Mouse (Mus musculus): ENCODE measurements around the gene Vps4b. TPM values are rescaled to one million over a fixed set of nuclear protein-coding genes. Genes with fewer than 3 reads are reported as not detected.
"Not testable (repeated sequence)": the region's sequence is repeated elsewhere in the genome, so short reads cannot be mapped to it uniquely, and the experiment has no call there.

Vps4b gene
- polyA plus RNA-seq, 1 experiment from 2014 or later, result 44.0 TPM

GRCm38 (mm10) chr1:106739810-106740209 lies 56.7 kb downstream of the Vps4b start:
- Histone ChIP-seq H3K36me3 (ENCODE audit: control insufficient read depth, insufficient read depth, low read length) (peaks cover 20% of the 10 kb centered on the region), H3K4me2 (ENCODE audit: low read length) (no peak overlapping the region), H3K9ac (ENCODE audit: low read length) (no peak overlapping the region), H3K27me3 (replicated peaks; ENCODE audit: control insufficient read depth, insufficient read depth, low read length) (no peaks in the 10 kb centered on the region), H3K4me3 (ENCODE audit: low read depth, low read length) (no peak overlapping the region), H3K9me3 (replicated peaks; ENCODE audit: control insufficient read depth, low read length) (no peaks in the 10 kb centered on the region), H3K27ac (ENCODE audit: low read depth, low read length) (no peak overlapping the region), H3K4me1 (ENCODE audit: control insufficient read depth, insufficient read depth, low read length) (no peaks in the 10 kb centered on the region)
- WGBS, result 93% methylated on average over 5 of the region's 5 CpGs
- DNase-seq (ENCODE audit: low spot score), result no peak
- ATAC-seq, result no peak

- Histone ChIP-seq H3K4me1 (ENCODE audit: control insufficient read depth, insufficient read depth, low read length) (no peaks in the 10 kb centered on the region), H3K9me3 (replicated peaks; ENCODE audit: control insufficient read depth, low read length) (no peaks in the 10 kb centered on the region), H3K4me2 (ENCODE audit: low read length) (no peak overlapping the region), H3K27me3 (replicated peaks; ENCODE audit: control insufficient read depth, insufficient read depth, low read length) (no peaks in the 10 kb centered on the region), H3K9ac (ENCODE audit: low read length) (no peak overlapping the region), H3K36me3 (ENCODE audit: control insufficient read depth, insufficient read depth, low read length) (peaks cover 25% of the 10 kb centered on the region), H3K4me3 (ENCODE audit: low read depth, low read length) (no peak overlapping the region), H3K27ac (ENCODE audit: low read depth, low read length) (no peak overlapping the region)
- 83% methylated on average over 3 of the region's 3 CpGs for WGBS
- no peak for DNase-seq (ENCODE audit: low spot score)
- no peak for ATAC-seq
Observed at GRCm38 (mm10) chr1:106738092-106738491, 58.4 kb downstream of the Vps4b start.

- Histone ChIP-seq H3K9ac (ENCODE audit: low read length) (no peak overlapping the region), H3K36me3 (ENCODE audit: control insufficient read depth, insufficient read depth, low read length) (peaks cover 19% of the 10 kb centered on the region; the same call in 1 of the 2 replicates), H3K27me3 (replicated peaks; ENCODE audit: control insufficient read depth, insufficient read depth, low read length) (no peaks in the 10 kb centered on the region), H3K4me1 (ENCODE audit: control insufficient read depth, insufficient read depth, low read length) (no peaks in the 10 kb centered on the region), H3K9me3 (replicated peaks; ENCODE audit: control insufficient read depth, low read length) (no peaks in the 10 kb centered on the region), H3K4me2 (ENCODE audit: low read length) (no peak overlapping the region), H3K4me3 (ENCODE audit: low read depth, low read length) (no peak overlapping the region), H3K27ac (ENCODE audit: low read depth, low read length) (no peak overlapping the region)
- WGBS, result 90% methylated on average over 8 of the region's 8 CpGs
- ATAC-seq (no peak), DNase-seq (ENCODE audit: low spot score) (no peak)
Observed at GRCm38 (mm10) chr1:106736211-106736610, 60.3 kb downstream of the Vps4b start.

- peak; percentile 68 for DNase-seq (ENCODE audit: low spot score)
- H3K36me3 ChIP-seq (ENCODE audit: control insufficient read depth, insufficient read depth, low read length), result peaks cover 16% of the 10 kb centered on the region; the same call in 1 of the 2 replicates
- H3K27me3 ChIP-seq (replicated peaks; ENCODE audit: control insufficient read depth, insufficient read depth, low read length), result no peaks in the 10 kb centered on the region
- H3K9ac ChIP-seq (ENCODE audit: low read length), result no peak overlapping the region
- no peaks in the 10 kb centered on the region for H3K9me3 ChIP-seq (replicated peaks; ENCODE audit: control insufficient read depth, low read length)
- peak; percentile 44; the same call in 1 of the 2 replicates for ATAC-seq
- H3K4me1 ChIP-seq (ENCODE audit: control insufficient read depth, insufficient read depth, low read length), result no peaks in the 10 kb centered on the region
- no peak overlapping the region for H3K4me3 ChIP-seq (ENCODE audit: low read depth, low read length)
- H3K27ac ChIP-seq (ENCODE audit: low read depth, low read length), result no peak overlapping the region
- no peak overlapping the region for H3K4me2 ChIP-seq (ENCODE audit: low read length)
- 59% methylated on average over 2 of the region's 2 CpGs for WGBS
Observed at GRCm38 (mm10) chr1:106735586-106735985, 60.9 kb downstream of the Vps4b start.

- Histone ChIP-seq H3K9me3 (replicated peaks; ENCODE audit: control insufficient read depth, low read length) (no peaks in the 10 kb centered on the region), H3K4me3 (ENCODE audit: low read depth, low read length) (no peak overlapping the region), H3K4me2 (ENCODE audit: low read length) (no peak overlapping the region), H3K27ac (ENCODE audit: low read depth, low read length) (no peak overlapping the region), H3K36me3 (ENCODE audit: control insufficient read depth, insufficient read depth, low read length) (no peaks in the 10 kb centered on the region), H3K9ac (ENCODE audit: low read length) (no peak overlapping the region), H3K4me1 (ENCODE audit: control insufficient read depth, insufficient read depth, low read length) (no peaks in the 10 kb centered on the region), H3K27me3 (replicated peaks; ENCODE audit: control insufficient read depth, insufficient read depth, low read length) (no peaks in the 10 kb centered on the region)
- ATAC-seq (no peak), DNase-seq (ENCODE audit: low spot score) (no peak)
- WGBS, result 22% methylated on average over 5 of the region's 5 CpGs
Observed at GRCm38 (mm10) chr1:106722061-106722460, 74.5 kb downstream of the Vps4b start.

- H3K4me3 ChIP-seq (ENCODE audit: low read depth, low read length); DNase-seq (ENCODE audit: low spot score); H3K27ac ChIP-seq (ENCODE audit: low read depth, low read length); H3K9ac ChIP-seq (ENCODE audit: low read length); H3K36me3 ChIP-seq (ENCODE audit: control insufficient read depth, insufficient read depth, low read length); ATAC-seq; H3K27me3 ChIP-seq (replicated peaks; ENCODE audit: control insufficient read depth, insufficient read depth, low read length); H3K9me3 ChIP-seq (replicated peaks; ENCODE audit: control insufficient read depth, low read length); H3K4me1 ChIP-seq (ENCODE audit: control insufficient read depth, insufficient read depth, low read length); H3K4me2 ChIP-seq (ENCODE audit: low read length): not testable (repeated sequence)
- WGBS, result 74% methylated on average over 7 of the region's 7 CpGs
Observed at GRCm38 (mm10) chr1:106717736-106718135, 78.8 kb downstream of the Vps4b start.

GRCm38 (mm10) chr1:106717071-106717601 lies 79.4 kb downstream of the Vps4b start:
- no peak for ATAC-seq
- Histone ChIP-seq H3K9ac (ENCODE audit: low read length) (no peak overlapping the region), H3K4me2 (ENCODE audit: low read length) (no peak overlapping the region), H3K4me3 (ENCODE audit: low read depth, low read length) (no peak overlapping the region), H3K36me3 (ENCODE audit: control insufficient read depth, insufficient read depth, low read length) (no peaks in the 10 kb centered on the region), H3K27ac (ENCODE audit: low read depth, low read length) (no peak overlapping the region), H3K4me1 (ENCODE audit: control insufficient read depth, insufficient read depth, low read length) (peaks cover 7% of the 10 kb centered on the region), H3K9me3 (replicated peaks; ENCODE audit: control insufficient read depth, low read length) (no peaks in the 10 kb centered on the region), H3K27me3 (replicated peaks; ENCODE audit: control insufficient read depth, insufficient read depth, low read length) (no peaks in the 10 kb centered on the region)
- WGBS, result 26% methylated on average over 7 of the region's 7 CpGs
- peak; percentile 89 for DNase-seq (ENCODE audit: low spot score)

GRCm38 (mm10) chr1:106716141-106716540 lies 80.4 kb downstream of the Vps4b start:
- Histone ChIP-seq H3K36me3 (ENCODE audit: control insufficient read depth, insufficient read depth, low read length) (no peaks in the 10 kb centered on the region), H3K4me2 (ENCODE audit: low read length) (no peak overlapping the region), H3K4me1 (ENCODE audit: control insufficient read depth, insufficient read depth, low read length) (peaks cover 14% of the 10 kb centered on the region), H3K27me3 (replicated peaks; ENCODE audit: control insufficient read depth, insufficient read depth, low read length) (no peaks in the 10 kb centered on the region), H3K9me3 (replicated peaks; ENCODE audit: control insufficient read depth, low read length) (no peaks in the 10 kb centered on the region), H3K9ac (ENCODE audit: low read length) (no peak overlapping the region), H3K4me3 (ENCODE audit: low read depth, low read length) (no peak overlapping the region), H3K27ac (ENCODE audit: low read depth, low read length) (no peak overlapping the region)
- 94% methylated on average over 3 of the region's 3 CpGs for WGBS
- ATAC-seq, result no peak
- DNase-seq (ENCODE audit: low spot score), result no peak

- H3K27ac ChIP-seq (ENCODE audit: low read depth, low read length), result no peak overlapping the region
- DNase-seq (ENCODE audit: low spot score), result no peak
- no peak overlapping the region for H3K9ac ChIP-seq (ENCODE audit: low read length)
Observed at GRCm38 (mm10) chr1:106715111-106716083, 81.1 kb downstream of the Vps4b start.

More at GRCm38 (mm10) chr1:106715111-106716083, 81.1 kb downstream of the Vps4b start:
- Histone ChIP-seq H3K4me3 (ENCODE audit: low read depth, low read length) (no peak overlapping the region), H3K36me3 (ENCODE audit: control insufficient read depth, insufficient read depth, low read length) (no peaks in the 10 kb centered on the region), H3K4me2 (ENCODE audit: low read length) (peak overlapping the region; percentile 62), H3K9me3 (replicated peaks; ENCODE audit: control insufficient read depth, low read length) (no peaks in the 10 kb centered on the region), H3K27me3 (replicated peaks; ENCODE audit: control insufficient read depth, insufficient read depth, low read length) (no peaks in the 10 kb centered on the region), H3K4me1 (ENCODE audit: control insufficient read depth, insufficient read depth, low read length) (peaks cover 14% of the 10 kb centered on the region)
- no peak for ATAC-seq
- 88% methylated on average over 13 of the region's 13 CpGs for WGBS

Data from forebrain, embryonic 14.5 days (tissue).